Mouse (Mus musculus): Measurements from ENCODE around the gene Ttc39b.

Ttc39b gene

GRCm38 (mm10) chr4:83323910-83324684 is at the start of gene Ttc39b:
Ttc39b (minus strand) TSS chr4:83324255.
- peak; percentile 93 for DNase-seq

- DNase-seq, result peak; percentile 17
Observed at GRCm38 (mm10) chr4:83373381-83373780, 49.3 kb upstream of the Ttc39b start.

- no peak for DNase-seq
Observed at GRCm38 (mm10) chr4:83357738-83358137, 33.7 kb upstream of the Ttc39b start.

- no peak for DNase-seq
Observed at GRCm38 (mm10) chr4:83354786-83355185, 30.7 kb upstream of the Ttc39b start.

GRCm38 (mm10) chr4:83353949-83354348 is 29.9 kb upstream of the Ttc39b start:
- DNase-seq, result no peak

- DNase-seq, result no peak
Observed at GRCm38 (mm10) chr4:83353276-83353675, 29.2 kb upstream of the Ttc39b start.

- DNase-seq, result peak; percentile 68
Observed at GRCm38 (mm10) chr4:83350719-83351118, 26.7 kb upstream of the Ttc39b start.

- DNase-seq, result no peak
Observed at GRCm38 (mm10) chr4:83348970-83349369, 24.9 kb upstream of the Ttc39b start.

GRCm38 (mm10) chr4:83343895-83344294 is 19.8 kb upstream of the Ttc39b start:
- peak; percentile 47 for DNase-seq

- DNase-seq, result no peak
Observed at GRCm38 (mm10) chr4:83343146-83343823, 19.2 kb upstream of the Ttc39b start.

GRCm38 (mm10) chr4:83342268-83342970 is 18.4 kb upstream of the Ttc39b start:
- DNase-seq, result no peak

GRCm38 (mm10) chr4:83339393-83339792 is 15.3 kb upstream of the Ttc39b start:
- no peak for DNase-seq

GRCm38 (mm10) chr4:83337717-83338116 is 13.7 kb upstream of the Ttc39b start:
- DNase-seq, result no peak

GRCm38 (mm10) chr4:83330369-83330768 is 6.3 kb upstream of the Ttc39b start:
- DNase-seq, result no peak

GRCm38 (mm10) chr4:83329615-83330014 is 5.6 kb upstream of the Ttc39b start:
- DNase-seq, result no peak

- DNase-seq, result no peak
Observed at GRCm38 (mm10) chr4:83328026-83328945, 4.2 kb upstream of the Ttc39b start.

- DNase-seq, result no peak
Observed at GRCm38 (mm10) chr4:83327526-83327925, 3.5 kb upstream of the Ttc39b start.

- no peak for DNase-seq
Observed at GRCm38 (mm10) chr4:83325366-83325765, 1.3 kb upstream of the Ttc39b start.

- peak; percentile 63 for DNase-seq
Observed at GRCm38 (mm10) chr4:83323201-83323903, 703 bp downstream of the Ttc39b start.

GRCm38 (mm10) chr4:83319736-83320135 is 4.3 kb downstream of the Ttc39b start:
- DNase-seq, result no peak

GRCm38 (mm10) chr4:83318758-83319157 is 5.3 kb downstream of the Ttc39b start:
- DNase-seq, result no peak

GRCm38 (mm10) chr4:83317826-83318348 is 6.2 kb downstream of the Ttc39b start:
- DNase-seq, result no peak
